Mouse (Mus musculus): ENCODE measurements around the gene Snai3.

Gene Snai3

DNA sequence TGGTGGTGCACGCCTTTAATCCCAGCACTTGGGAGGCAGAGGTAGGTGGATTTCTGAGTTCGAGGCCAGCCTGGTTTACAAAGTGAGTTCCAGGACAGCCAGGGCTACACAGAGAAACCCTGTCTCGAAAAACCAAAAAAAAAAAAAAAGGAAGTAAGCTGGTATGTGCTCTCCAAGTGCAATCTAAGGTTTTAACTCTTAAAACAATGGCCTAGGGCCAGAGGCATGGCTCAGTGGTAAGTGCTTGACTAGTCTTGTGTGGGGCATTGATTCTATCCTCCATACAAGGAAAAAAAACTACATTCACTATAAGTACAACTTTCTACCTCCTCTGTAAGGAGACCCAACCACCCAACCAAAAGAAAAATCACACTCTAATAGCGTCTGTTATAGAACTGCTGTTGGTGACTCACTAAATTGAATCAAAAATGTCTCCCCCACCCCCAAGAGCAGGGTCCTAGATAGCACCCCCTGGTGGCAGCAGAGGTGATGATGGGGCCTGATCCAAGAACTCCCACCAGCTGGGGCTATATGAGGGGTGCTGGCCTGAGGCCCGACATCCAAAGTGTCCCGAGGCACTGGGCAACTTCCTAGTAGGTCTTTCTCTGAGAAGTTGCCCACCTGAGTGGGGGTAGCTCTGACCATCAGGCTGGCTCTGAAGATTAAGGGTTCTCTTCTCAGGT is 1.2 kb downstream of the Snai3 start:
- peak; percentile 18 for DNase-seq (ENCODE audit: extremely low spot score)

DNA sequence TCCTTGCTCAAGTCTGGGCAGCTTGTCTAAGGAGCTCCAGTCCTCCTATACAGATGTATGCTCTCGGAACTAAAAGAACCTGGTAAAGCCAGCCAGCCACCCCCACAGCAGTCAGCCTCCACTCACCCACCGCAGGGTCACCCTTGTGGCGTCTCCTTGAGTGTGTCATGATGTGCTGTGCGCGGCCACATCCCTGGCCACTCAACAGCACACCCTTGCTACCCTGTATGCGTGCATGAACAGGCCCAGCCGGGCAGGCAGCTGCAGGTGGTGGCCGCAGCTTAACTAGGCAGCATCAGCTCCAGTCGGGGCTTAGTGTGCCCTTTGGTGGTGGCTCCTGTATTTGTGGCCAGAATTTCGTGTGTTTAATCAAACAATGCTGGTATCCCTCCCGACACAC is 3.4 kb downstream of the Snai3 start:
- DNase-seq (ENCODE audit: extremely low spot score) = no peak

DNA sequence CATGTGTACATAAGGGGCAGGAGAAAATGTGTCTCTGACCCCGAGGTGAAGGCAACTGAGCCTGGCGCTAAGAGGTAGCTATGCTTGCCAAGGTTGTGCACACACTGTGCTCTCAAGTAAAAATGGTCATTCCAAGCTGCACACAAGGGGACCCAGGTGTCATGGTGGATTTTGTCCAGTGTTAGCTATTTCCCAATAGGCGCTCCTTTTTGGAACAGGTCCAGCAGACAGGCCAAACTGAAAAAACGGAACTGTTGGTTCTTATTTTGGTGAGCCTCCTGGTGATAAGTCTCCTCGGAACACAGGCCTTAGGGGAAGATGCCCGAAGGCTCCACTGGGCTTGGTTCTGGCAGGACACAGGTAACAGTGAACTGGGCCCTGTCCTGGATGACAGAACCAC is 6.1 kb downstream of the Snai3 start:
- DNase-seq (ENCODE audit: extremely low spot score) = no peak

DNA sequence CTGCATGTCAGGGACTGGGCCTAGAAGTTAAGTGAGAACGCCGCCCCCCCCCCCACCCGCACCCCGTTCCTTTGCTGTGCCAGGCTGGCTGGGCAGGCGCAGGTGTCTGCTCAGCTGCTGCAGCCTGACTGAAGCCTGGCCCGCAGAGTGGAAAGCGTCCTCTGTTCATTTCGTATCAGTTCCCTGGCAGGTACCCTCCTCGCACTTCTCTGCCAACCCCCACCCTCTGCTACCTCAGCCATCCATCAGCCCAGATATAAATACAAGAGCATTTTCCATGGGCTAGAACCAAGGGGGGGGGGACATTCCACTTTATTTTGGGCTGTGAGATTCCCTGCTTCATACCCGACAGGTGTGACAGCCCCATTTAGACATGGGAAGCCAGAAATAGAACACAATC is 8.4 kb downstream of the Snai3 start:
- no peak for DNase-seq (ENCODE audit: extremely low spot score)

DNA sequence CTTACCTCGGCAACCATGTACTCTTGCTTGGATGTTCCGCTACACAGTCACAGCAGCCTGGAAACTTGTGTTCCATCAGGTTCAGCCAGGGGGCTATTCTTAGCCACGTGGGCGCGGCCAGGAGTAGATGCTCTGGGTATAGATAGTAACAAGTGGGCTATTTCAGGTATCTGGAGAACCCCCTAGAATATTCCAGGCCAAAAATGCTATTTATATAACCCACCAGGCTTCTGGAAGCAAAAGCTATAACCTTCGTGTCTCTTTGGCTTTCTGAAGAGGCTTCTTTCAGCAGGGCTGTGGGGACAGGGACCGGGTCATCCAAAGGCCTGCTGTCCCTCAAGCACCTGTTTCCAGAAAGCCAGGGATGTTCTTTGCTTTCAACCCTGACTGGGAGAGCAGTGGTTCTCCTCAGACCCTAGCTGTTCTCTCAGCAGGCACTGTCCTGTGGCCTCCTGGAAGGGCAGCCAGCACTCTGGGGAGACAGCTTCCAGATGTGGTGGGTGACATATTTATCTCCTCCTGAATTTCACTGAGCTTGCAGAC is 9.3 kb downstream of the Snai3 start:
- no peak for DNase-seq (ENCODE audit: extremely low spot score)

DNA sequence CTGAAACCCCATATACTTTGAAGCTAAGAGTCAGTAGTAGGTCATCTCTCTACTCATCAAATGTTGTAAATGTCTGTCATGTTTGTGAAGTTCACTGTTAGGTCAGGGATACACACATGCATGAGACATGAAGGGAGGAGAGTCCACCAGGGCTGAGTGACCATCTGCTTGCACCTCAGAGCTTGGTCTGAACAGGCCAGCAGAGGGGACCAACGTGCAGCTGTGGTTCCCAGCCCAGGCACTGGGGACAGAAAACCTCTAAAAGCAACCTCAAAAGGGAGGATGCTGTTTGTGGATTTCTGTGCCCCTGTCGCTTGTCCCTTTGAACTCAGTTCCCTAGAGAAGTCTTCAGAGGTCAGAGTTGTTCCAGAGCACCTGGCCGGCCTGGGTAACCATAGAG is 15.3 kb downstream of the Snai3 start:
- DNase-seq (ENCODE audit: extremely low spot score) = no peak

DNA sequence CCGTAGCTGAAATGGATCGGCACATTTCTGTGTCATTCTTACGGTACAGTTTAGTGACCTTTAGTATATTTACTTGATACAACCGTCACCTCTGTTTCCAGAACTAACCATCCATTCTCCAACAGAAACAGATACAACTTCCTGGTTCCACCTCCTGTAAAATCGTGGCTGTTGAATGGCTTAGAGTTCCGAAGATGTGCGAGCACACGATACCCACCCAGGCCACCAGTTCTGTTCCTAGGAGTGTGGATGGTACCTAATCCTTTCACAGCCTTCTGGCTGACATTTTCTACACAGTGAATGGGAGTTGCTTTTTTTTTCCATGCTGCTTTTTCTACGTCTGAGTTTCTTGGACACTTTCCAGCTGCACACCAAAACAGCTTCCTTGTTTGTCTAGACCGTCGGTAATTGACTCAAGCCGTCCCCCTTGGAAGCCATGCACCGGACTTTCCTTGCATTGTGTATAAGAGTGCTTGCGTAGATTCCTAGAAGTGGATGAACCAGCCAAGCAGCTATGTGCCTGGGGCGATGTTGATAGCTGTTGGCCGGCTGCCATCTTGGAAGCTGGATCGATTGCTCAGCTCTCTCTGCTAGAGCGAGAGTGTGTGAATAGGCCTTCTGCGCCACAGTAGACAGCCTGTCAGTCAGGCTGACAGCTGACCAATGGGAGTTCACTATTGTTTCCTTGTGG is 16.3 kb downstream of the Snai3 start:
- peak; percentile 37 for DNase-seq (ENCODE audit: extremely low spot score)

DNA sequence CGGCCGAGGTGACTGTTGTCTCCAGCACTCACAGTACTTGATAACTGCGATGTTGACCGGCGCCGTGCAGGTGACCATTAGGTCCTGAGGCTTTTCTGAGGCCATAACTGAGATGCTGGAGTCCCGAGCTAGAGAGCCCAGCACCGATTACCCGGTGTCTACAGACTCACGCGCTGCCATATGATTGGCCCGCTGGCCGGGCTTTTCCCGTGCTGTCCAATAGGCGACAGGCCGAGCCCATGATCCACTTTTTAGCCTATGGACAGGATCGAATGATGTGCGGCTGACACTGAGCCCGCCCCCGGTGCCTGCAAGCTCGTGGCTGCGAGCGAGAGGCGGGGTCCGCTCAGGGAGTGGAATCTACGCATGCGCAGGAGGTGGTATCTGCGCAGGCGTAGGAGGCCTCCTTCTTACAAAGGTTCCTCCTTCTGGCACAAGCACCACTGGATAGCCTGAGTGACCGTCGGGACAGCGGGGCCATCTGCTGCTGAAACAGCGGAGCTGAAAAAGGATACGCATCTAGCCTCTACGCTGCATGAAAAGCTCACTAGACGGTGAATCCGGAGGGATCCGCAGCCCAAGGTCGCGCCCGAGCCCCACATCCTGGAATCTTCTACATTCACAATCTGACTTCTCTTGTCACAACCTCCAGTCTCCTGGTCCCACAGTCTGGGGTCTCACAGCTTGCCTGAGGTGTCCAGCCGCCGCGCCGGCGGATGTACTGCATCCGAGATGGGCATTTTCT is 17.1 kb downstream of the Snai3 start, which contains the start of gene Mvd:
TSS of gene Mvd (minus strand) at position 161 of the 745 bp plus-strand sequence.
- DNase-seq (ENCODE audit: extremely low spot score) = peak; percentile 98

DNA sequence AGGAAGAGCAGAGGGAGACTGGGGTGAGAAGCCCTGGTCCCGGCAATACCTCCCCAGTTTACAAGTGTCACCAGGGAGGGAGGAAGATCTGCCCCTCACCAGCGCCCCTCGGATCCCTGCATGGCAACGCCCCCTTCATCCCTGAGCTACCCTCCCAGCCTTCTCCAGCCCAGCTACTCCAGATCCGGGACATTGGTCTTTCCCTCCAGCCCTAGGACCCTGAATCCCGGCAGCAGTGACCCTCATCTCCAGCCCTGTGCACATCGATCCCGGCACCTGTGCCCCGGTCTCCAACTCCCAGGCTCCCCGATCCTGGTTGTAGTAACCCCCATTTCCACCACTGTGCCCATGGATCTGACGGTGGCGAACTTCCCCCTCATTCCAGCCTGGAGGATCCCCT is 17.8 kb downstream of the Snai3 start:
- DNase-seq (ENCODE audit: extremely low spot score) = no peak

DNA sequence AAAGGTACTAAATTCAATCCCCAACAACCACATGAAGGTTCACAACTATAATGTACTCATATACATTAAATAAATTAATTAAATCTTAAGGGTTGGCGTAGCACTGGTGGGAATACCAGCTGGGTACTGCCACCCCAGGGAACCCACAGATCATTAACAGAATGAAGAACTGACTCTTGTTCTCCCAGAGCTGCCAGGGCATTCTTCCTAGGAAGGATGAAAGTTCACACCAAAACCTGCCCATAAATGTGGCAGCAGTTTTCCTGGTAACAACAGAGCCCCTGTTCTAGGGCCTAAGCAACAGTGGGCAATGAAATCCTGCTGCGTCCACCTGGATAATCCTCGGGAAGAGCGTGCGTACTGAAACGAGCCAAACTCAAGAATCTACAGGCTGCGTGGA is 18.2 kb downstream of the Snai3 start:
- DNase-seq (ENCODE audit: extremely low spot score) = no peak

DNA sequence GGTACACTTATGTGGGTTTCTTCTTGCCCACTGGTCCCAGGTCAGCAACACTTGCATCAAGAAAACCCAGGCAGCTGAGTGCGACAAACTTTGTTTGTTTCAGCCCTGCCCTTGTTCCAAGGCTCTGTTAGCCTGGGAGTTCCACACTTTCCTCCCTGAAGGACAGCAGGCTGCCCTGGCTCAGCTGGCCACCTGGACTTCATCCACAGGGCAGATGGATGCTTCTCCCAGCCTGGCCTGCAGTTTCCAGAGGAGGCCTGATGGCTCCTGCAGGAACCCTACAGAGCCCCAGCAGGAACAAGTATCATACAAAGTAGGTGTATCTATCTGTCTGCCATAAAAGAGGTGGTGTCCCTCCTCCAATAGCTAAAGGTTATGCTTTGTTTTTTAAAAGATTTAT is 19.2 kb downstream of the Snai3 start:
- no peak for DNase-seq (ENCODE audit: extremely low spot score)

DNA sequence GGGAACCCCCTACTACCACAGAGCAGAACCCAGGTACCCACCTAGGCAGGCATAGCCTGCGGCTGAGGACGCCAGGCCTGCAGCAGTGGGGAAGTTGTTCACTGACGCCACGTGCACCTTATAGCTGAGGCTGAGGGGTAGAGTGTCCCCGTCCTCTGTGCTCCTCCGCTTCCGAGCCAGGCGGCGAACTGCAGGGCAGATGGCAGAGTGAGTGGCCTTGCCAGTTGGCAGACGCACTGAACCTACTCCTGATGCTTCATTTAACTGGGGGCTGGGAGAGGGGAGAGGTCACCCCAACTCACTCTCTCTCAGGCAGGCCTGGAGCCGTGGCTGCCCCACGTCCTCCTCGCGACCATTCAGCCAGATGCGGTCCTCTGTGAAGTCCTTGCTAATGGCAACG is 21.2 kb downstream of the Snai3 start:
- no peak for DNase-seq (ENCODE audit: extremely low spot score)

DNA sequence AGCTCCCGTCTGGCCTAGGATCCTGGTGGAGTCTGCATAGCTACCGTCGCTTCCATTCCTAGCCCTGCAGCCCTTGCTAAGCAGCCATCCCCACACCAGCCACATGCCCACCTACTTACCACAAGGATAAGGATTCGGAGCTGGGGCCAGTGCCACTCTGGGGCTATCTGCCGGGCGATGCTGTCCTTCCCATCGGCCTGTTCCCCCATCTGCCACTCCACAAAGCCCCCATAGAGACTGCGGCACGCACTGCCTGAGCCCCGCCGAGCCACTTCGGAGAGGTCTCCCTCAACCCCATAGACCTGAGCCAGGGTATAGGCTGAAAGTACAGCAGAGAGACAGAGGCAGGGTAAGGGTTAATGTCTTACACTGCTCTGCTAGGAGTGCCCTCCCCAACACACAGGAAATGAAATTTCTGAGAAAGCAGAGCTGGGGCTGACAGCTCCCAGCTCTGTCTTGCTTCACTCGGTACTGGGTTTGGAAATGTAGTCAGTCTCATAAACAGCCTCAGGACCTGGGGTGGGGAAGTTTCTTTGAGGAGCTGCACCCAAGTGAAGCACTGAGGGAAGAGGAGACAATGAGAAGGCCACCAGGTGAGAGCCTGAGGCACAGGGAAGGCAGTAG is 22.7 kb downstream of the Snai3 start:
- DNase-seq (ENCODE audit: extremely low spot score) = no peak

DNA sequence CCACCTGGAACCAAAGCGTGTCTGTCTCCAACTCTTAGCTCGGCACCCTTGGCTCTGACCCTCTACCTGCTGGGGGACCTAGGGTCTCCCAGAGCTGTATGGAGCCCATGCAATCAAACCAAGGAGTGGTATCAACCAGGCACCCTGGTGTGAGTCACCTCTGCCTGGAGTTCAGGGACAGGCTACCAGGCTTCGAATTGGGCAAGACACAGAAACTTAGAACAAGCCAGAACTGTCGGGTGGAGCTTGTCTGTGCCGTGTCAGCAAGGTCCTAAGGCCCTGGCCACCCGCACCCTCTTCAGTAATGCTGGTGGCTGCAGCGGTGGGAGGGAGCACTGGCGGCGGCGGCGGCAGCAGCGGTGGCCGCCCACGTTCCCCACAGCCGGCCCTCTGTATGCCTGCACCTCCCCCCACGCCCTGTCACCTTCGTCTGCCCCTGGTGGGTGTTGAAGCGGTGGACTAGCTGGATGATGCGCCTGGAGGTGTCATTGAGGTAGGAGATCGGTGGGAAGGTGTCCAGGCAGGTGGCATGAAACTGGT is 23.9 kb downstream of the Snai3 start:
- DNase-seq (ENCODE audit: extremely low spot score) = no peak

DNA sequence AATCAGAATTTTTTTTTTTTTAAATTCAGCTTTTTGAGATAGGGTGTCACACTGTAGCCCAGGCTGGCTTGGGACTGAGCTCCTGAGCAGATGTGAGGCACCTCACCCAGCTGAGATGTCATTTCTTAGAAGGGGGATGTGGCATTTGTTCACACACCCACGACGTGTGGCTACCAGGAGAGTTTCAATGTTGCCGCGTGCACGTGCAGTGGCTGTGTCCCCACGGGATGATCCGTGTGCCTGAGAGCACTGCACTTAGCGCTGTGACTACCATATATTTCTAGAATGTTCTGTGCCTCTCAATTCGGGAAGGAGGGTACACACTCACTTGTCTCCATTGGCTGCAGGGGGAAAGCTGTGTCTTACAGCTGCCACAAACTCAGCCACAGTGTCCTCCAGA is 24.4 kb downstream of the Snai3 start:
- DNase-seq (ENCODE audit: extremely low spot score) = no peak

DNA sequence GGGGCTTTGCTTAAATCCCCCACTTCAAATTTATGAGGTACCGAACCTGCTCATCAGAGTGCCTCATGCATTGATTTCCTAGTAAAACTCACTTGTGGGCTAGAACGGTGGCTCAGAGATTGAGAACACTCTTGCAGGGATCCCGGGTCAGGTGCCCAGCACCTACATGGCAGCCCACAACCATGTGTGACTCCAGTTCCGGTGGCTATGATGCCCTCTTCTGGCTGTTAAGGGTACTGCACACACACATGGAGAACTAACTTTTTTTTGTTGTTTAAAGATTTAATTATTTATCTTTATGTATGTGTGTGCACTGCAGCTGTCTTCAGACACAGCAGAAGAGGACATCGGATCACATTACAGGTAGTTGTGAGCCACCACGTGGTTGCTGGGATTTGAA is 25.2 kb downstream of the Snai3 start:
- DNase-seq (ENCODE audit: extremely low spot score) = no peak

DNA sequence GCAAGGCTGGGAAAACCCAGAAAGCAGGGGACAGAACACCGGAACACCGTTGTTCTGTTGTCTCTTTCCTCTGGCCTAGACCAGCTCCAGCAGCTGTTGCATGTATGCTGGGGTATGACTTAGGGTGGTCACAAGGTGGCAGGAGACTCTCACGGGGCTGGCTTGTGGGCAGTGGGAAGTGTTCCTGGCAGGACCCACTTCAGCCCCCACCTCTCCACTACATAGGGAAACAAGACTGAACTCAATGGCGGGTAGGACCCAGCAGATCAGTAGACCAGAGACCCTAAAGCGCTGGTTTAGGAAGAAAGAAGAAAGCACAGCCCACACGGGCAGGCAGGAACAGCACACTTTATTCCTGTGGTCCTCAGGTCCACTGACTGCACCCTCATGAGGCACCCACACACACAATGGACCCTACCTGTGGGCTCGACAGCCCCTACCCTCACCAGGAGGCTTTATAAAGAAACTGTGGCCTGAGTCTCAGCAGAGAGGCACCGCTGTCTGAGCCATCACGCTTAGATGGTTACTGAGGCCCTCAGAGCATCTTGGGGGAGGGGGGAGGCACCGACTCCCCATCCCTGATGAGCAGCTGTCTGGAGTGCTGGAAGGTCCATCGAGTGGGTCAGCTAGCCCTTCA is 27.1 kb downstream of the Snai3 start:
- no peak for DNase-seq (ENCODE audit: extremely low spot score)

DNA sequence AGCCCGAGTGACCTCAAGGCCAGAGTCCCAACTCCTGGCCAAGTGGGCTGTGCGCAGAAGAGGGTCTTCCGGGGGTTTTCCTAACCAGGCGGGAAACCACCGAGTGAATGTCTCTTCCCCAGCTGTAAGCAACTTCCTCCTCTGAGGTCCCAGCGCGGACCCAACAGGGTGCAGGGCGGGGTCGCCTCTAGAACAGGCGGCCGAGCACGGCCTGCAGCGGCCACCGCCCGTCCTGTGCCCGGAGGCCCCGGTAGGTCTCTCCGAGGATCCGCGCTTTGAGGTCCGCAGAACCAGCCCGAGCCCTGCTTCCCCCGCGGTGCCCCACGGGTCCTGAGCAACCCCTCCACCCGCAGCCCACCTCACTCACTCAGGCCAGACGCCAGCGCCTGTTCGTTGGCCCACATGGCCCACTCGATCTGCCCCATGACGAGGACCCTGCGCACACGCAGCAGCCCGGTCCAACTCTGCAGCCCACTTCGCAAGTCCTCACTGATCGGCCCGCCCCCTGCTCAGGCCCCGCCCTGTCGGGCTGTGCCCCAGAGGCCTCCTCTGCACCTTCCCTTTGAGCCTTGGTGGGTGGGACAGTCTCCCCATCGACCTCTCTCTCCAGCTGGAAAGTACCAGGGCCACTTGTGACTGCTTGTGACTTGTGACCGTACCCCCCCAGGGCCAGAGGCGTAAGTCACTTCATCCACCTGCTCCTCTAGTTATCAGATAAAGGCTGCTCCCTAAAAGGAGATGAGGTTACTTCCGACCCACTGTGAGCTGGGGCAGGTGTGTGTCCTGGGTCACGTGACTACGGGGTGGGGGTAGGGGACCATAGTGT is 27.9 kb downstream of the Snai3 start, which contains the start of gene Cyba:
TSS of gene Cyba (minus strand) at position 488 of the 826 bp plus-strand sequence.
- DNase-seq (ENCODE audit: extremely low spot score) = peak; percentile 77

DNA sequence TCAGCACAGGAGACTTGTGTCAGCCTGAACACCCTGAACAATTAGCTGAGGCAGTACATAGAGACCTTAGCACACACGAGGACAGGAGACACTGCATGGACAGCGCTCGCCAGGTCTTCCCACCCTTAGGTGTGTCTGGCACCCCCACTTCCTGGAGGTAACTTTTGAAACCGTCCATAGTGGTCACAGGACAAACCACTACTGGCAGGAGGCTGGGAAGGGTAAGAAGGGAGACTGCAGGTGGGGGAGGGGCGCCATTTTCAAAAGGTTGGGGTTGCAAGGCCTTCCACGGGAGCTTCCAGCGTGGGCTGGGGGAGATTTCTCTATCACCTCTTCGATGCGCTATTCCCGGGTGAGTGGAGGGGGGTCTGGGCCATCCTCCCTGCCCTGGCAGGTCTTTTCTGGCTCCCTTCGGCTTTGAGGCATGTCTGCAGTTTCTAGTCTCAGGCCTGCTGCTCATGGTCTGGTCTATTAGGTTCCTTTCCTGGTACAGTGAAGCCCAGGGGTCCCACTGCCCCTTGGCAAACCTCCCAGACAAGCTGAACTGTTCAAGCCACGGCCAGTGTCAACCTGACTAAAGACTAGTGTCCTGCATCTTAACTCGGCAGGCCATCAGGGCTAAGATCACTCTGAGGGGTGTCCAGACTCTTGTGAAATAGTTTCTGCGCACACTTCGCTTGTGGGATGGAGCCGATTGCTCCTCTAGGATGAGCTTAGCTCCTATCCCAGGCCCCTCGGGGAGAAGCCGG is 28.7 kb downstream of the Snai3 start:
- no peak for DNase-seq (ENCODE audit: extremely low spot score)

DNA sequence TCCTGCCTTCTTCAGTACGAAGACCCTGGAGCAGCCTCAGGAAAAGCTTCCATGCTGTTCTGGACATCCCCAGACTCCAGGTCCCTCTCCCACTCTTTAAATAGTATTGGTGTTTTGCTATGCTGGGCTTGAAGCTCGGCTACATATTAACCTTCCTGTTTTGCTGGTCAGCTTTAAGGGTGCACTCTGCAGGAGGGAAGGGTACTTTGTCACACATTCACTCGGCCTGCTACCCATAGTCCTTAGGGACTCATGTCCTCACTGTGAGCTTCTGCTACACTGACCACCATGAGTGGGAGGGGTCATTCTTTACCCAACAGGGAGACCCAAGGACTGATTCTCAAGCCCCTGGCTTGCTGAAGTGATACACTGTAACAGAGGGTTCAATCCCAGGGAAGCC is 29.9 kb downstream of the Snai3 start:
- DNase-seq (ENCODE audit: extremely low spot score) = no peak

Data from embryo, embryonic 9.5 days (tissue).